ENCODE assay signal across 7 mouse cellular contexts in the genomic region with DNA sequence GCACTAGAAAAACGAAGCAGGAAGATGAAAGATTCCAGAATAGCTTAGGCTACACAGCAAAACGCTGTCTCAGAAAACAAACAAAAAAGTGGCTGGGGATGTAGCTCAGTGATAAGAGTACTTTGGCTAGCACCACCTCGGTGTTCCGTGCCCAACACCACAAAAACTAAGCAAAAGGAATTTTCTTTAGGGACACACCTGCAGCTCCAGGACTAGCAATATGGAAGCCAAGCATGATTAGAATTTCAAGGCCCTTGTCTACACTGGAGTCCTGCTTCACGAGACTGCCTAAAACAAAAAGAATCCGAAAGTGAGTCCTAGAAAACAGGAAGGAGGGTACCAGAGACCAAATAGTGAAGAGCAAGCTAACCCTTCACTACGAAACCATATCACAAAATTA. TPM values are rescaled to one million over a fixed set of nuclear protein-coding genes. Genes with fewer than 3 reads are reported as not detected.
DNase-seq lines count a peak whose midpoint lies in the region; ATAC-seq and TF ChIP-seq lines count a peak whose summit lies in the region.

No protein-coding gene starts in this region.

- H3K79me2 ChIP-seq in myocyte (ENCODE audit: control insufficient read depth, insufficient read depth) = peaks cover 21% of the 10 kb centered on the region

- DNase-seq in thymus, adult 2 months = peak; percentile 24
- no peak for DNase-seq in thymus, postnatal 10 days (ENCODE audit: low spot score in 2 of 2)
- DNase-seq in limb, embryonic 11.5 days (ENCODE audit: low spot score) = no peak
- DNase-seq in T-cell, adult 2 months (ENCODE audit: low spot score) = no peak
- no peak for DNase-seq in urinary bladder, postnatal 10 days (ENCODE audit: low spot score)

- no peaks in the 10 kb centered on the region for H3K9me3 ChIP-seq in limb, embryonic 11.5 days (ENCODE audit: control insufficient read depth, low read length)

- TF ChIP-seq CTCF in thymus, adult 2 months (IDR thresholded peaks at IDR 0.05; ENCODE audit: borderline replicate concordance, control insufficient read depth, extremely low read depth, insufficient read depth, low read length, poor library complexity) = no peak
- no peak for TF ChIP-seq CTCF in embryonic fibroblast, embryonic 13.5 days (IDR thresholded peaks at IDR 0.05; ENCODE audit: borderline replicate concordance, insufficient read depth, low read length)

- no peak for ATAC-seq in limb, embryonic 11.5 days (ENCODE audit: insufficient number of reproducible peaks, low FRiP score, low TSS enrichment, low read depth)

- H3K27ac ChIP-seq in thymus, adult 2 months (ENCODE audit: control insufficient read depth, insufficient read depth, low read length) = peak overlapping the region; percentile 50; the same call in 1 of the 2 replicates
- peak overlapping the region; percentile 17 for H3K27ac ChIP-seq in embryonic fibroblast, embryonic 13.5 days (ENCODE audit: insufficient read depth, low read length)
- H3K27ac ChIP-seq in limb, embryonic 11.5 days (replicated peaks; ENCODE audit: low read depth, low read length) = no peak overlapping the region

- H3K27me3 ChIP-seq in thymus, adult 2 months (ENCODE audit: control insufficient read depth, insufficient read depth, low read length) = no peaks in the 10 kb centered on the region
- no peaks in the 10 kb centered on the region for H3K27me3 ChIP-seq in limb, embryonic 11.5 days (ENCODE audit: control insufficient read depth, insufficient read depth, low read length)
- H3K27me3 ChIP-seq in myocyte (ENCODE audit: control insufficient read depth, insufficient read depth, insufficient read length) = no peaks in the 10 kb centered on the region

- 7% methylated on average over 7 of the region's 7 CpGs for WGBS in thymus, adult 2 months
- 56% methylated on average over 7 of the region's 7 CpGs for WGBS in limb, embryonic 11.5 days

- no peak overlapping the region for H3K9ac ChIP-seq in limb, embryonic 11.5 days (ENCODE audit: low read length)

- no peak overlapping the region for H3ac ChIP-seq in myocyte (ENCODE audit: control insufficient read depth, insufficient read length)

- peak overlapping the region; percentile 63; the same call in 1 of the 2 replicates for H3K4me2 ChIP-seq in limb, embryonic 11.5 days (ENCODE audit: low read depth, severe bottlenecking)
- H3K4me2 ChIP-seq in myocyte (ENCODE audit: low read depth) = peak overlapping the region; percentile 86

- H3K4me3 ChIP-seq in thymus, adult 2 months (ENCODE audit: control insufficient read depth, insufficient read depth, low read length) = no peak overlapping the region
- no peak overlapping the region; the same call in 1 of the 2 replicates for H3K4me3 ChIP-seq in embryonic fibroblast, embryonic 13.5 days (ENCODE audit: insufficient read depth, low read length)
- peak overlapping the region; percentile 58; the same call in 1 of the 2 replicates for H3K4me3 ChIP-seq in limb, embryonic 11.5 days (ENCODE audit: low read depth, low read length)
- peak overlapping the region; percentile 99 for H3K4me3 ChIP-seq in myocyte

- peaks cover 9% of the 10 kb centered on the region; the same call in 1 of the 2 replicates for H3K36me3 ChIP-seq in thymus, adult 2 months (ENCODE audit: control insufficient read depth, insufficient read depth, low read length)
- H3K36me3 ChIP-seq in limb, embryonic 11.5 days (ENCODE audit: control insufficient read depth, insufficient read depth, low read length) = peaks cover 2% of the 10 kb centered on the region; the same call in 1 of the 2 replicates
- peaks cover 9% of the 10 kb centered on the region for H3K36me3 ChIP-seq in myocyte (ENCODE audit: control insufficient read depth, insufficient read depth)

- TF ChIP-seq POLR2A in thymus, adult 2 months (IDR thresholded peaks at IDR 0.05; ENCODE audit: control insufficient read depth, extremely low read depth, insufficient read depth, low read length, poor library complexity) = no peak
- no peak for TF ChIP-seq POLR2A in embryonic fibroblast, embryonic 13.5 days (IDR thresholded peaks at IDR 0.05; ENCODE audit: low read depth, low read length)
- no peak for TF ChIP-seq POLR2A in myocyte (IDR thresholded peaks at IDR 0.05; ENCODE audit: insufficient read length, low read depth)

- H3K4me1 ChIP-seq in thymus, adult 2 months (replicated peaks; ENCODE audit: control insufficient read depth, insufficient read depth, low read length) = no peaks in the 10 kb centered on the region
- H3K4me1 ChIP-seq in embryonic fibroblast, embryonic 13.5 days (ENCODE audit: control insufficient read depth, insufficient read depth, low read length) = no peaks in the 10 kb centered on the region
- no peaks in the 10 kb centered on the region for H3K4me1 ChIP-seq in limb, embryonic 11.5 days (ENCODE audit: control insufficient read depth, insufficient read depth, low read length)

TF ChIP-seq in myocyte, 11 proteins besides CTCF, POLR2A, EP300 and RAD21:
- TF ChIP-seq E2F4 (IDR thresholded peaks at IDR 0.05; ENCODE audit: insufficient read depth) (no peak), TCF3 (IDR thresholded peaks at IDR 0.05; ENCODE audit: insufficient read length, low read depth) (no peak), POLR2AphosphoS2 (IDR thresholded peaks at IDR 0.05; ENCODE audit: insufficient read length, low read depth) (no peak), MYOG (IDR thresholded peaks at IDR 0.05; ENCODE audit: control insufficient read depth in 1 of 3, insufficient read depth in 1 of 3, insufficient read length in 2 of 3, low read depth in 2 of 3) (no peak), REST (IDR thresholded peaks at IDR 0.05; ENCODE audit: insufficient read depth, insufficient read length) (no peak), TCF12 (IDR thresholded peaks at IDR 0.05; ENCODE audit: insufficient read depth, poor library complexity, severe bottlenecking) (no peak), SRF (IDR thresholded peaks at IDR 0.05; ENCODE audit: control insufficient read depth, insufficient read length, low read depth) (no peak), MAX (IDR thresholded peaks at IDR 0.05; ENCODE audit: low read depth) (no peak), USF1 (IDR thresholded peaks at IDR 0.05; ENCODE audit: low read depth) (no peak), MYOD1 (IDR thresholded peaks at IDR 0.05; ENCODE audit: control insufficient read depth in 1 of 3, insufficient read length in 2 of 3, low read depth in 2 of 3) (no peak), CEBPB (IDR thresholded peaks at IDR 0.05; ENCODE audit: insufficient read depth, poor library complexity, severe bottlenecking) (no peak)

RNA-seq across cellular contexts. Expression of gene Sertad3, which starts 1.0 kb away (rescaled TPM):
- polyA plus RNA-seq in thymus, adult 2 months (2012; rRNA removed) = 25.8 and 26.7 TPM in 2 replicates
- 12.9 and 14.1 TPM in 2 replicates for polyA plus RNA-seq in embryonic fibroblast, embryonic 13.5 days (2011; ENCODE audit: insufficient read length, low read depth, missing spikeins)
- polyA plus RNA-seq in limb, embryonic 11.5 days (2014; fragmentation: Nextera tagmentation; extraction: Ambion mirVana) = 25.9 and 29.3 TPM in 2 replicates
- polyA plus RNA-seq in myocyte (2012; fragmentation: generic; extraction: Trizol) = 15.5 TPM

RNA-seq across cellular contexts. Expression of gene Sertad1, which starts 14.1 kb away (rescaled TPM):
- 44.9 and 46.4 TPM in 2 replicates for polyA plus RNA-seq in thymus, adult 2 months (2012; rRNA removed)
- 23.7 and 28.5 TPM in 2 replicates for polyA plus RNA-seq in embryonic fibroblast, embryonic 13.5 days (2011; ENCODE audit: insufficient read length, low read depth, missing spikeins)
- polyA plus RNA-seq in limb, embryonic 11.5 days (2014; fragmentation: Nextera tagmentation; extraction: Ambion mirVana) = 29.0 and 31.5 TPM in 2 replicates
- 44.6 TPM for polyA plus RNA-seq in myocyte (2012; fragmentation: generic; extraction: Trizol)

RNA-seq across cellular contexts. Expression of gene Blvrb, which starts 24.8 kb away (rescaled TPM):
- 40.9 and 50.8 TPM in 2 replicates for polyA plus RNA-seq in thymus, adult 2 months (2012; rRNA removed)
- polyA plus RNA-seq in embryonic fibroblast, embryonic 13.5 days (2011; ENCODE audit: insufficient read length, low read depth, missing spikeins) = 16.6 and 32.1 TPM in 2 replicates
- 29.0 and 30.5 TPM in 2 replicates for polyA plus RNA-seq in limb, embryonic 11.5 days (2014; fragmentation: Nextera tagmentation; extraction: Ambion mirVana)
- polyA plus RNA-seq in myocyte (2012; fragmentation: generic; extraction: Trizol) = 58.4 TPM

RNA-seq across cellular contexts. Expression of gene Sptbn4, which starts 25.1 kb away (rescaled TPM):
- 0.13 TPM in 2 replicates for polyA plus RNA-seq in thymus, adult 2 months (2012; rRNA removed)
- 0.51 and 0.78 TPM in 2 replicates for polyA plus RNA-seq in embryonic fibroblast, embryonic 13.5 days (2011; ENCODE audit: insufficient read length, low read depth, missing spikeins)
- 0.15 and 0.27 TPM in 2 replicates for polyA plus RNA-seq in limb, embryonic 11.5 days (2014; fragmentation: Nextera tagmentation; extraction: Ambion mirVana)
- 0.17 TPM for polyA plus RNA-seq in myocyte (2012; fragmentation: generic; extraction: Trizol)

RNA-seq across cellular contexts. Expression of gene Prx, which starts 26.5 kb away (rescaled TPM):
- polyA plus RNA-seq in thymus, adult 2 months (2012; rRNA removed) = 2.0 and 2.4 TPM in 2 replicates
- polyA plus RNA-seq in embryonic fibroblast, embryonic 13.5 days (2011; ENCODE audit: insufficient read length, low read depth, missing spikeins) = 5.4 and 5.6 TPM in 2 replicates
- polyA plus RNA-seq in limb, embryonic 11.5 days (2014; fragmentation: Nextera tagmentation; extraction: Ambion mirVana) = 1.5 and 2.1 TPM in 2 replicates
- polyA plus RNA-seq in myocyte (2012; fragmentation: generic; extraction: Trizol) = 4.2 TPM

Comparison
In these comparisons a context has a peak if more than half of its experiments do, and no peak if none do; other contexts are left out.
1. H3K4me3 ChIP-seq: peak in limb, embryonic 11.5 days (single experiment) and myocyte (single experiment); none in thymus, adult 2 months (single experiment) and embryonic fibroblast, embryonic 13.5 days (single experiment).